Mouse (Mus musculus): ENCODE data around the gene Samd4.
"Not testable (repeated sequence)": the region's sequence is repeated elsewhere in the genome, so short reads cannot be mapped to it uniquely, and the experiment has no call there.

GRCm38 (mm10) chr14:47110391-47110790 is 227.7 kb downstream of the Samd4 start:
- not testable (repeated sequence) for TF ChIP-seq CTCF, EP300 (IDR thresholded peaks at IDR 0.05; ENCODE audit: low read depth)
